Mouse (Mus musculus): ENCODE measurements around the gene Srr.

GRCm38 (mm10) chr11:74862129-74862528 lies 63.6 kb downstream of the Srr start:
- no peak for TF ChIP-seq GATA1 (IDR thresholded peaks at IDR 0.05; ENCODE audit: low read length)
- TF ChIP-seq TAL1 (IDR thresholded peaks at IDR 0.05; ENCODE audit: low read length), result no peak
